Mouse (Mus musculus) bone marrow, adult 2 months (tissue): ENCODE measurements around the gene Cnpy2.

Experiments used
- CTCF ChIP-seq: fragments of 200-500 bp; IDR thresholded peaks from 2 replicates; pipeline ENCODE4 v1.5.1; 2011; ENCODE audit warnings: low read length, control low read depth; ENCODE audit not compliant: control insufficient read depth, insufficient read depth
- POLR2A ChIP-seq: fragments of 200-500 bp; IDR thresholded peaks from 2 replicates; pipeline ENCODE4 v1.6.1; 2011; ENCODE audit warnings: low read depth, mild to moderate bottlenecking, control low read depth, low read length, borderline replicate concordance; ENCODE audit not compliant: control insufficient read depth

GRCm38 (mm10) chr10:128340257-128340656 is 18.0 kb downstream of the Cnpy2 start:
- TF ChIP-seq CTCF = peak; percentile 20; the same call in 1 of the 2 replicates
- TF ChIP-seq POLR2A = no peak
